Mouse (Mus musculus): ENCODE measurements around the gene Rad17. TPM values are rescaled to one million over a fixed set of nuclear protein-coding genes. Genes with fewer than 3 reads are reported as not detected.

The Rad17 gene
- total and polyA plus RNA-seq, 2 experiments from 2014 or later, result 13.3 to 28.2 TPM

DNA sequence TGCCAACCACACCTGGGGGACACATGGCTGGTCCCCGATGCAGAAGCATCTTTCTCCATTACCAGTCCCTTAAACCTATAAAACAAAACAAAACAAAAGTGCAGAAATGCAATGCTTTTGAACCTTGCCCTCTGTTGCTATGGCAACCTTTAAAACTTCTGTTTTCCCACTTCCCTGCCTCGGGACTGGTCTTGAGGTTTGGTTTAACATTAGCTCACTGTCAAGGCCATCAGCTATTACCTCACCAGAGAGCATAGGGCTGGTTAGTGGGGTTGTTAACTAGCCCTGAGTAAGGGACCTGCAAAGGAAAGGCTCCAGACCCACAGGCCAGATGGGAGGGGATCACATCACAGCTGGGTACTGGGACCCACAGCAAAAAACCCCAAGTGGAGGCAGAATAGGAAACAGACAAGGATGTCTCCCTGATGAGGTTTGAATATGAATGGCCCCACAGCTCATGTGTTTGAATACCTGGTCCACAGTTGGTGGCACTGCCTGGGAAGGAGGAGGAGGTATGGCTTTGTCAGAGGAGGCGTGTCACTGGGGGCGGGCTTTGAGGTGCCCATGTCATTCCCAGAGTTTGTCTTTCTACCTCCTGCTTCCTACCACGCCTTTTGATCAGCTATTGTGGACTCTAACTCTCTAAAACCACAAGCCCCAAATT, 48.5 kb downstream of the Rad17 start:
- no peak for TF ChIP-seq CTCF (IDR thresholded peaks at IDR 0.05; ENCODE audit: low read depth)
- 64% methylated on average over 5 of the region's 5 CpGs for WGBS

GRCm38 (mm10) chr13:100601034-100601433, 49.8 kb downstream of the Rad17 start:
- Histone ChIP-seq H3K4me1 (ENCODE audit: insufficient read depth) (no peaks in the 10 kb centered on the region), H3K9ac (no peak overlapping the region), H3K9me3 (ENCODE audit: low read length) (no peaks in the 10 kb centered on the region), H3K4me2 (ENCODE audit: low read depth) (no peak overlapping the region), H3K27ac (ENCODE audit: low read depth, low read length) (no peak overlapping the region), H3K36me3 (ENCODE audit: insufficient read depth) (no peaks in the 10 kb centered on the region), H3K4me3 (ENCODE audit: low read depth, low read length) (no peak overlapping the region), H3K27me3 (ENCODE audit: insufficient read depth, low read length) (no peaks in the 10 kb centered on the region)
- WGBS, result 70% methylated on average over 8 of the region's 8 CpGs
- no peak for ATAC-seq
- TF ChIP-seq CTCF (IDR thresholded peaks at IDR 0.05; ENCODE audit: low read depth), result no peak
- DNase-seq, result no peak

More for the DNA sequence above, 48.5 kb downstream of the Rad17 start:
- no peaks in the 10 kb centered on the region for H3K4me1 ChIP-seq (ENCODE audit: insufficient read depth)
- no peaks in the 10 kb centered on the region for H3K9me3 ChIP-seq (ENCODE audit: low read length)
- DNase-seq (no peak), ATAC-seq (no peak)
- H3K27me3 ChIP-seq (ENCODE audit: insufficient read depth, low read length), result no peaks in the 10 kb centered on the region
- no peak overlapping the region for H3K4me3 ChIP-seq (ENCODE audit: low read depth, low read length)
- H3K27ac ChIP-seq (ENCODE audit: low read depth, low read length), result no peak overlapping the region
- no peaks in the 10 kb centered on the region for H3K36me3 ChIP-seq (ENCODE audit: insufficient read depth)
- no peak overlapping the region for H3K4me2 ChIP-seq (ENCODE audit: low read depth)
- no peak overlapping the region for H3K9ac ChIP-seq

- WGBS, result 85% methylated on average over 12 of the region's 12 CpGs
- no peak for TF ChIP-seq CTCF (IDR thresholded peaks at IDR 0.05; ENCODE audit: low read depth)
- Histone ChIP-seq H3K27ac (ENCODE audit: low read depth, low read length) (no peak overlapping the region), H3K9ac (no peak overlapping the region), H3K9me3 (ENCODE audit: low read length) (no peaks in the 10 kb centered on the region), H3K4me1 (ENCODE audit: insufficient read depth) (no peaks in the 10 kb centered on the region), H3K4me2 (ENCODE audit: low read depth) (no peak overlapping the region), H3K27me3 (ENCODE audit: insufficient read depth, low read length) (no peaks in the 10 kb centered on the region), H3K4me3 (ENCODE audit: low read depth, low read length) (no peak overlapping the region), H3K36me3 (ENCODE audit: insufficient read depth) (no peaks in the 10 kb centered on the region)
- DNase-seq, result no peak
- ATAC-seq, result no peak
Observed at GRCm38 (mm10) chr13:100600317-100600716, 50.5 kb downstream of the Rad17 start.

DNA sequence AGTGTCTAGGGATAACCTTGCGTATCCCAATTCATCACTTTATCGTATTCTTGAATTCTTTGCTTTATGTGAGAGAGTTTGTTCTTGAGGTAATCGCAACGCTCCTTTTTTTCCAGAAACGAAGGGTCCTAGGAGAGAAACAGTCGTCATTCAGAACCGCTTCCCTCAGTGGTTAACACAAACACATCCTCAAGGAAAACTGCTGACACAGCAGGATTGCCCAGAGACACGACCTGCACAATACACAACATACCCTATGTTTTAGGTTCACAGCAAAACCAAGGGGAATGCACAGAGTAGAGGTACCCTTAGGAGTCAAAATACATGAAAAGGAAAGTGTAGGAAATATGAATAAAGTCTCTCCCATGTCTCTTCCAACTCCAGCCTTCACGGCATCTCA, 53.6 kb downstream of the Rad17 start:
- no peak overlapping the region for H3K4me3 ChIP-seq (ENCODE audit: low read depth, low read length)
- 85% methylated on average over 9 of the region's 9 CpGs for WGBS
- no peak overlapping the region for H3K9ac ChIP-seq
- no peak overlapping the region for H3K4me2 ChIP-seq (ENCODE audit: low read depth)
- no peak for TF ChIP-seq CTCF (IDR thresholded peaks at IDR 0.05; ENCODE audit: low read depth)
- H3K9me3 ChIP-seq (ENCODE audit: low read length), result no peaks in the 10 kb centered on the region
- DNase-seq (no peak), ATAC-seq (no peak)
- no peaks in the 10 kb centered on the region for H3K4me1 ChIP-seq (ENCODE audit: insufficient read depth)
- no peaks in the 10 kb centered on the region for H3K27me3 ChIP-seq (ENCODE audit: insufficient read depth, low read length)
- no peaks in the 10 kb centered on the region for H3K36me3 ChIP-seq (ENCODE audit: insufficient read depth)
- H3K27ac ChIP-seq (ENCODE audit: low read depth, low read length), result no peak overlapping the region

GRCm38 (mm10) chr13:100595552-100595885, 55.3 kb downstream of the Rad17 start:
- no peak overlapping the region for H3K27ac ChIP-seq (ENCODE audit: low read depth, low read length)
- no peak overlapping the region for H3K4me3 ChIP-seq (ENCODE audit: low read depth, low read length)
- no peaks in the 10 kb centered on the region for H3K4me1 ChIP-seq (ENCODE audit: insufficient read depth)
- no peaks in the 10 kb centered on the region for H3K9me3 ChIP-seq (ENCODE audit: low read length)
- no peaks in the 10 kb centered on the region for H3K27me3 ChIP-seq (ENCODE audit: insufficient read depth, low read length)
- DNase-seq (no peak), ATAC-seq (no peak)
- H3K4me2 ChIP-seq (ENCODE audit: low read depth), result no peak overlapping the region
- no peak overlapping the region for H3K9ac ChIP-seq
- no peak for TF ChIP-seq CTCF (IDR thresholded peaks at IDR 0.05; ENCODE audit: low read depth)
- WGBS, result 85% methylated on average over 3 of the region's 3 CpGs
- no peaks in the 10 kb centered on the region for H3K36me3 ChIP-seq (ENCODE audit: insufficient read depth)

- no peak for DNase-seq
- Histone ChIP-seq H3K9me3 (ENCODE audit: low read length) (no peaks in the 10 kb centered on the region), H3K4me3 (ENCODE audit: low read depth, low read length) (no peak overlapping the region), H3K27me3 (ENCODE audit: insufficient read depth, low read length) (no peaks in the 10 kb centered on the region), H3K36me3 (ENCODE audit: insufficient read depth) (no peaks in the 10 kb centered on the region), H3K4me1 (ENCODE audit: insufficient read depth) (no peaks in the 10 kb centered on the region), H3K4me2 (ENCODE audit: low read depth) (no peak overlapping the region), H3K9ac (no peak overlapping the region), H3K27ac (ENCODE audit: low read depth, low read length) (no peak overlapping the region)
- no peak for ATAC-seq
- TF ChIP-seq CTCF (IDR thresholded peaks at IDR 0.05; ENCODE audit: low read depth), result no peak
- WGBS, result 79% methylated on average over 5 of the region's 5 CpGs
Observed at GRCm38 (mm10) chr13:100594838-100595551, 55.9 kb downstream of the Rad17 start.

DNA sequence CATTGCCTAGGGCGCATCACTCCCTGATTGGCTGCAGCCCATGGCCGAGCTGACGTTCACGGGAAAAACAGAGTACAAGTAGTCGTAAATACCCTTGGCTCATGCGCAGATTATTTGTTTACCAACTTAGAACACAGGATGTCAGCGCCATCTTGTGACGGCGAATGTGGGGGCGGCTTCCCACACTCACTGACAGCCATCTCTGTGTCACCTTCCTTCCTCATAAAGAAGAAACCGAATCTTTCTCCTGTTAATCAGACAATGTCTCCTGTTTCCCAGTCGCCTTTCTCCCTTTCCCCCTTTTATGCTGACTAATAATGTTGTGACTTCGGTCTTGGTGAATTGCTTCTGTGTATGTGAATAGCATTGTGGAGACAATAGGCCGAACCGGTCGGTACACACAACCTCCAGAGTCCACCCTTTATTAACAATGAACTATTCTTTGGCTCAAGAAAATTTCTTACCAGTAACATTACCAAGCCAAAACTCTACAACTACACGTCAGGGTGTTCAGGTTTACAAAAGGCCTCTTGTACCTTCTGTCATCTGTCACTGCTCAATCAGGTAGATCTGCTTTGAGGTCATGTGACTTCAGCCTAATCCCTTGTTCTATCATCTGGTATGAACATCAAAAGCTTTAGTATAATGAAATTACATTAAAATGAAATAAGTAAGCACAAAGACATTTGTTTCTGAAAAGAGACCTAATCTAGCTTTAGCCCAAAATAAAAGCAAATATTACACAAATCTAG, 56.6 kb downstream of the Rad17 start:
- DNase-seq, result peak; percentile 62
- 43% methylated on average over 12 of the region's 17 CpGs for WGBS
- Histone ChIP-seq H3K4me2 (ENCODE audit: low read depth) (0 out of 2 replicates have a peak overlapping the region, but pooled peaks have one; percentile 11), H3K9ac (no peak overlapping the region), H3K27me3 (ENCODE audit: insufficient read depth, low read length) (no peaks in the 10 kb centered on the region), H3K4me3 (ENCODE audit: low read depth, low read length) (no peak overlapping the region), H3K27ac (ENCODE audit: low read depth, low read length) (peak overlapping the region; percentile 75), H3K9me3 (ENCODE audit: low read length) (no peaks in the 10 kb centered on the region), H3K36me3 (ENCODE audit: insufficient read depth) (no peaks in the 10 kb centered on the region), H3K4me1 (ENCODE audit: insufficient read depth) (no peaks in the 10 kb centered on the region)
- ATAC-seq, result peak; percentile 87
- peak; percentile 24; the same call in 1 of the 2 replicates for TF ChIP-seq CTCF (IDR thresholded peaks at IDR 0.05; ENCODE audit: low read depth)
